Mouse (Mus musculus) monocyte, adult 2 months (primary cell): Measurements from ENCODE around the gene Notch1.

ENCODE experiments used
- DNase-seq, 2 experiments: peaks; one replicate each; pipeline ENCODE4 v3.0.0; 2022; ENCODE audit warnings: low spot score in 2 of 2, low read depth in 1 of 2

Notch1 gene

DNA sequence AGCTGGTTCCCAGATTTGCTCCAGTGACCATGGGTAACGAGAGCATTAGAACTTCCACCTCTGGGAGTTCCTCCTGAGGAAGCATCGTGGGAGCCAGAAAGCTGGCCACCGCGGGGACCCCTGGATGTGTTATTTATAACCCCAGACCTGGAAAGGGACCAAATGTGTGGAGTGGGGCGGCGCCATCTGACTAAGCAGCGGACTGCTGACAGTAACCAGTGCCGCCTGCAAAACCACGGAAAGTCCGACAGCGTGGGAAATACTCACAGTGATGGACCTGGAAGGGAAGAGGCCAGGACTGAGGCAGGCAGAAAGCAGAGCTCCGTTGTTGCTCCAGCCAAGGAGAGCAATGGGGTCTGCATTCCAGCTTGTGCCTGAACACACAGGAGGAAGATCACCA lies at the start of gene Notch1:
Gene Notch1, minus strand, starts transcription at position 389 of the 400 bp plus-strand sequence.
- DNase-seq = no peak

DNA sequence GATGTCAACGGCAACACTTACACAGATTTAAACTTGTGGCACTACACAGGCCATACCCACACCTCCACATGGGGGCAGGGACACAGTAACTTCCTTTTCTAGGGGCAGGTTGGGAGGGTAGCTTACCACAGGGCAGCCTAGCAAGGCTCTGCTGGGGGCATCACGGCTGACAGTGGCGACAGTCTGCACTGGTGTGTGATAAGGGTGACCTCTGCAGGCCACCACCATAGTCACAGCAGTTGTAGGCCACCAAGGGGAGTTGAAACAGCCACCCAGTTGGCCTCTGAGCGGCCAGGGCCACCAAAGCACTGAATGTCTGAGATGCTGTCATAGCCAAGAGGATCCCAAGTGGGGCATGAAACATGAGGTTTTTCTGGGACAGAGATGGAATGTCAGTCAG lies 49.8 kb upstream of the Notch1 start:
- DNase-seq = peak; percentile 26 to 54

DNA sequence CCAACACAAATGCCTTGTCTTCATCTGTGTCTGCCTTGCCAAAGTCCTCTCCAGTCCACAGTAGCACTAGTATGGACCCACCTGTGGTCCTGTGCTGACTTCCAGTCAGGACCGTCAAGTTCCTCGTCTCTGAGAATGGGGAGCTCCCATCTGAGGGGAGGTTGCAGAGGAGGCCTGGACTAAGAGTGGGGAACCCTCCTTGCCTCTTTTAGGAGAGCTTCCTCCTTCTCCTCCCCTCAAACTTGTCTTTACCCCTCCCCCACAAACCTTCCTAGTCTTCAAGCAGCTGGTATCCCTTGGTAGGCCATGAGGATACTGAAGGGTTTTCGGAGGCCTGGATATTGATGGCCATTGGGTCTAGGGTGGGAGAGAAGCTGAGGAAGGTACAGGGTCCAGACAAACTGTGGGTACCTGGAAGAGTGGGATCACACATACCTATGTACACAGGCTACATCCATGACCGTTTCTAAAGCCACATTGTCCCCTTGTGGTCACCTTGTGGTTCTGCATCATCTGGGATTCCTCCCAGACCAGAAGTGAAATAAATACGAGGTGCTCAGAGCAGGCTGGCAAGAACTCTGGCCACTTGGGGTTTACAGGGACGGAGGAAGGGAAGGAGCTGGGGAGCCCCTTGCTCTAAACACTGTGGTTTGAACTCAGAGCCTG lies 45.0 kb upstream of the Notch1 start:
- DNase-seq = no peak

DNA sequence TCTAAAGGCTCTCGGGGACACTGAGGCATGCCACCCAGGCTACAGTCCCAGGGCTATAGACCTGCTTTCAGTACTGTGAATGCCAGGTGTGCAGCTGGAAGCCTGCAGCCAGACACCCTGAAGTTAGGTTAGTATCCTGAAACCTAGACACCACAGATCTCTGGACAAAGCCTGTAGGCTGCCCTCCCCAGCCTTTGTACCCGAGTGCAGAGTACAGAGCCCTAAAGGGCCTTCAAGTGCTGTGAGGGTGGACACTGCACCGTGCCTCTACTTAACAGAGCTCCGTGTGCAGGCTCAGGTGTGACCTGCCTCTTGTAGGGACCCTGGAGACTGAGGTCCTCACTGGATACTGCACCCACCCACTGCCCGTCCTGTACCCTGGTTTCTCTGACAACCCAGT lies 44.0 kb upstream of the Notch1 start:
- DNase-seq = no peak

DNA sequence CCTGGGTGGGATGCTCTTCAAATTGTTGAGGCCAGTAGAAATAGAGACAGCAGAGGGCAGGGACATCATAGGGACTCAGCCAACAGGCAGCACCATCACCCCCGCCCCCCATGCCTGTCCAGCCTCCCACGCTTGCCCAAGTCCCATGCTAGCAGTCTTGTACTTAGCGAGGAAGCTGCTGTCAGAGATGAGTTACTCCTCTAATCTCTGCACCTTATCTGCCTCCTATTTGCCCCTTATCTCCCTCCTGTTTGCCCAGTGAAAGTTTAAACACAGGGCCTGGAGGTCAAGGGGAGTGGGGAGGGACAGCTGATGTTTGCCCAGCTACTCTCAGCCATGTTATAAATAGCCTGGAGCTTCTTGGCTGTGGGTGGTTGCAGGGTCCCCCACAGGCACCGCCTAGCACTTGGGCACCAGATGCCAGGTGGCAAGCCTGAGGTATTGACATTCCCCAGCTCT lies 40.1 kb upstream of the Notch1 start:
- no peak for DNase-seq

DNA sequence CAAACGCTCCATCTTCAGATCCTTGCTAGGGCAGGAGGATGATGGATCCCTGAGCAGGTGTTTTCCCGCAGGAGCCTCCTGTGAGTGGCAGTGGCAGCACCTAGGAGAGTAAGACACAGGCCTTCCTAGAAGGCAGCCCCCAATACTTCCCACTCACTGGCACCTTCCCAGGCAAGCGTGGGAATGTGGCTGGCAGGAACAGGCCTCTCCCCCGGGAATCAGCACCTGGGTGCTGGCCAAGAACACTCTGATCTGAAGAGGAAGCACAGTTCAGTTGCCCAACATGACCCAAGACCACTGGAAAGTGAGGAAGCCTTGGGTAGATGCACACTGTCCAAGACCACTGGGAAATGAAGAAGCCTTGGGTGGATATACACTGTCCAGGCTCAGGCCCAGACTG lies 38.6 kb upstream of the Notch1 start:
- DNase-seq = no peak

DNA sequence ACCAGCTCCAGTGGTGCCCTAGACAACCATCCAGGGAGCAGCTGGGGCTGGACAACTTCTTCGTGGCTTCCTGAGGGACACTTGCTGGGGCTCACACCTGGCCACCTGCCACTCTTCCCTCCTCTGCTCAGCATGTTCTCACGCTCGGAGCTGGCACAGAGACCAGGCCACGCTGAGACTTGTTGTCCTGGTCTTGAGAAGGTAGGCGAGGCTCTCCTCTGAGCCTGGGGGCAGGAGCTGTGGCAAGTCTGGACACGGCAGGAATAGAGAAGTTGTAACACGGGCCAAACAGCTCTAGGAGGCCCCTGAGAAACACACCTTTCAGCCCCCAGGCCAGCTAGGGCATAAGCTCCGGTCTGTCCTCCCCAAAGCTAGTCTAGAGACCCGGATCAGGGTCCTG lies 37.4 kb upstream of the Notch1 start:
- DNase-seq = no peak

DNA sequence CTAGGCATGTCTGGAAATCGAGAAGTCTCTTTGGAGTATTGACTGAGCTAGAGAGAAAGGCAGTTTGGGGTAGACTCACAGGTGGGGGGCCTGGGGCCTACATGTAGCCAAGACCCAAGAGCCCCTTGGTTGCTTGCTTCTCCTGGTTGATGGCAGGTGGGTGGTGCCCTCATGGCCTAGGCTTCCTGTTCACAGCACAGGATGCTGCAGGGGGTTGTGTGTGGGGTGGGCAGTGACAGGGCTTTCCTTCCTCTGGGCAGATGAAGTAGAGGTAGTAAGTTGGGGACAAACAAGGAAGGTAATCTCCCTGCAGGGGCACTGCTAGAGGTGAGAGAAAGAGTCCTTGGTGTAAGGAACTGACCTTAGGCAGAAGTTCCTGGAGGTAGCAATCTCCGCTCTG lies 35.6 kb upstream of the Notch1 start:
- no peak for DNase-seq

DNA sequence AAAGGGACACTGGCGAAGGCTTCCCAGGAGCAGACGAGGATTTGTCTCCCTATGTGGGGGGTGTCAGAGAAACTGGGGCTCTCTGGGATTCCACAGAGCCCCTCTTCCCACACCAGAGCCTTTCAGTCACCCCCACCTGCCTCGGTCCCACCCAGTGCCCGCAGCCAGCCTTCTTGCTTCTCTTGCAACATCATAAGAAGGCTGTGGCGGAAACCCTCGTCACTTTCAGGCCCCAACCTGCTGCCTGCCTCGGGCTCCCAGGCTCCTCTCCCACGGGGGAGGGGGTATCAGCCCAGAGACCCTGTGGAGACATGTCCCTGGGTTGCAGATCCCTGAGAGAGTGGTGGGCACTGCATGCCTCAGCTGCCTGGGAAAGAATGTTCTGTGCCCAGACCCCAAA lies 35.0 kb upstream of the Notch1 start:
- no peak for DNase-seq

DNA sequence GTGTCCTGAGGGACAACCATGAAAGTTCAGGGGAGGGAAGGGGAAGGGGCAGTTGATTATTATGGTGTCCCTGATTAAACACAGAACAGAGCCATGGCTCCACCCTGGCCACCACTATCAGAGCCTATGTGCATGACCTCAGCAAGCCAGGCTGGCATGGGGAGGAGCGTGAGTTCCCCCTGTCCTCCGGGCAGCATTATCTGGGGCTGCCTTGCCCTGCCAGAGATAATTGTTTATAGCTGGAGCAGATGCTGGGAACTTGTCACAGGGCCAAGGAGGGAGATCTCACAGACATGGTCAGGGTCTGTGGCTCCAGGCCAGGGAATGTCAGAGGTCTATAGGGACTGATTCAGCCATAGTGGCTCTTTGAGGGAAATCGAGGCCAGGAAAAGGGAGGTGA lies 34.3 kb upstream of the Notch1 start:
- DNase-seq = no peak

DNA sequence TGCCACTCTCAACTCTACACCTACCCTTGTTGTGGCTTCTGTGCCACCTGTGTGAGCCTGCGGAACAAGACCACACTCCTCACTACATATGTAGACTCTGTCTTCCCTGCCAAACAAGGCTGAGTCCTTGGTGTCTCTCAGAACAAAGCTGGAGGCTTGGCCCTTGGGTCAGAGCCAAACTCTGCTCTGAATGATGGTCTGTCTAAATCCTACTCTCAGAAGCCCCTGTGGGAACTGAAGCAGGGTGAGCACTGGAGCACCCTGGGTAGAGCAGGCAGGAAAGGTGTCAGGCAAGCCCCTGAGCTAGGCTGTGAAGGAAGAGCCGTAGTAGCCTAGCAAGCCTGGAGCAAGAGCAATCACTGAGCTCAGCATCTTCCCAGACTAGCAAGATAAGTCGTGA lies 33.7 kb upstream of the Notch1 start:
- no peak for DNase-seq

DNA sequence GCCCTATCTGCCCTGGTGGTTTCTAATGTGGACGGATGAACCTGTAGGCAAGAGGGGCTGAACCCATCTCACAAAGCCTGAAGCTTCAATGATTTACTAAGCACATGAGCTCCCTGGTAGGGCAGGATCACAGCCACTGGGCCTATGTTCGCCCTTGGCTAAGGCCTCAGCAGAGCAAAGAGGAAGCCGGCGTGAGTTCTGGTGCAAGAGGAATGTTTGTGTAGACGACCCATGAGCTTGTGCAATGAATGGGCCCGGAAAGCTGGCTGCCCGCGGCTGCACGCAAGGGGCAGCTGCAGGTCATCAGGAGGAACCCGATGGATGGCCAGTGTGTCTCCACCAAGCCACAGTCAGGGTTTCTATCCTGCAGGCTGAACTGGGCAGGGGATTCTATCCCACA lies 33.3 kb upstream of the Notch1 start:
- peak; percentile 70 to 76 for DNase-seq

DNA sequence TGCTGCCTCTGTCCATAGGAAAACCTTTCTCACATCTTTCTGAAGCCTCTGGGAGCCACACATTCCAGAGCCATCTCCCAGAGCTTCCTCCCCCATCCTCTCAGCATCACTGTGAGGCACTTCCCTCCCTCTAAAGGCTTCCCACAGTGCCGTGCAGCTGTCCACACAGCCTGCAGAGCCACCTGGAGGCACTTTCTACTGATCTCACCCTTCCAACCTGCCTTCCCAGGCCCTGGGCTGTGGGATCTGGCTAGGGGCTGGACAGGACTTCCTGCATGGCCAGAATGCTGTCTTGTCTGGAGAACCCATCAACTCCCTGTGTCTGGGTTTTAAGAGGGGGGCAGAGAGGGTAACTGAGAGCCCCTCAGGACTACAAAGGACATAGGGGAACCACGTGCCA lies 31.0 kb upstream of the Notch1 start:
- no peak for DNase-seq

DNA sequence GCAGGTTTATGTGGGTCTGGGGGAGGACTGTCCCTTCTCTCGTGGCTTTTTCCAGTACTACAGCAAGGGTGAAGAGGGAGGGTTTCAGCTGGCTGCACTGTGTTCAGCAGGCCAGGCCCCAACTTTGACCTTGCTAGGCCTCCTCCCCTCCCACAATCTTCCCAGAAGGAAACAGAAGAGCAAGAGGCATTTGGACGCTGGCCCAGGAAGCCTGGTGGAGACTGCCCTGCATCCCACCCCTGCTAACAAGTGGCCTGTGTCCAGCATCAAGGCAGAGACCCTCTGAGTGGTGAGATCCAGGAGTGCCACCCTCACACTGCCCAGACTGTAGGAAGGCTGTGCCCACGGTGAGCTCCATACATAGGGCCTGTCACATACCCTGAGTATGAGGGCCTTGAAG lies 27.8 kb upstream of the Notch1 start:
- no peak for DNase-seq

DNA sequence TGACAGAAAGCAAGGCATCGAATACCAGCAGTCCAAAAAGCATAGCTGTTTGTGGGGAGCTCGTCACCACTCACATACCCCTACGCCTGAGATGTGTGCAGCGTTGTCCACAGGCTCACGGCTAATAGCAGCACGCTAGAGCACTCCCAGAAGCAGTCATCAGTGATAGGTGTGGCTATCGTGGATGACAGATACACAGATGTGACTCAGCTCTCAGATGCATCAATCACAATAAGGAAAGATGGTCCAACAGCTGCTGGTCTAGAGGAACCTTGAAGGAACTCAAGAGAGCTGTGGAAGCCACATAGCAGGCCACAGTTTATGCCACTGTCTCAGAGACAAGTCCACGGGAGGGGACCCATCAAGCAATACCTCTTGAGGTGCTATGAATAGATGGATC lies 27.3 kb upstream of the Notch1 start:
- no peak for DNase-seq

DNA sequence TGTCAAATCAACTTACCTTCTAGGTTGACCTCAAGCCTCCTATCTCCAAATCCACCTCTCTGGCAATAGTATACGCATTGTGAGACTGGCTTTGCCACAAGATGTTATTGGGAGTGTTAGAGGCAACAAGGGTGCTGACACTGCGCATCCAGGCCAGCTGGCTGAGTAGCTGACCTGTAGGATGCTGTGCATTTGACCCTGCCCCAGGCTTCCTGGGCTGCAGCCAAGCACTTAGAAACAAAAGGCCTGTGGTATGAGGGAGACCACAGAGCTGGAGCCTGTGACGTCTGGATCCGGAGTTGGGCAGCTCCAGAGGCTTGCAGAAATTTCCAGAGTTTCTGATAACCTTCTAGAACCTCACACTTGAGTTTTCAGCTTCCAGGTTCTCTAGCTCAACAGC lies 26.7 kb upstream of the Notch1 start:
- no peak for DNase-seq

DNA sequence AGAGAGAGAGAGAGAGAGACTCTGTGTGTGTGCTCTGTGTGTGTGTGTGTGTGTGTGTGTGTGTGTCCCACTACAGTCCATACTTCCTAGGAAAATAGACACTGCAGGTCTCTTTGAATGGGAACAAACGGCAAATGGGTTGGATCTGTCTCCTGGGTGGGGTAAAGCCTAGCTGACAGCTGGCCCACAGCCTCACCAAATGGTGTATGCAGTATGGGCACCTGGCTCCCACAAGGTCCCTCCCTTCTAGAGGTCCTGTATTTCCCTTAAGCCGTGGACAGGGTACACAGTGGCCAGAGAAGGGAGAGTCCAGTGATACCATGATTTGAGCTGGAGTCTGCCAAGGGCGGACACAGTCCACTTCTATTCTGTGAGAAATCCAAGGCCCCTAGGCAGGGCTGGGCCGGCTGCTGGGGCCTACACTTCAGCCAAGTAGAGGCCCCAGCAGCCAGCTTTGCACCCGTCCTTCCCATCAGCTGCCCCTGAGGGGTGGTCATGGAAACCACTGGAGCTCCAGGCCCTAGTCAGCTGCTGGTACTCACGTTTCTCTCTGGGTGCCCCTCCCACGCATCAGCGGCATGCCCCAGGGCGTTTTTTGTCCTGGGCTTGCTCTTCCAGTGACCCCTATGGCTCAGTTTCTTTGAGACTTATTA lies 24.9 kb upstream of the Notch1 start:
- no peak for DNase-seq

DNA sequence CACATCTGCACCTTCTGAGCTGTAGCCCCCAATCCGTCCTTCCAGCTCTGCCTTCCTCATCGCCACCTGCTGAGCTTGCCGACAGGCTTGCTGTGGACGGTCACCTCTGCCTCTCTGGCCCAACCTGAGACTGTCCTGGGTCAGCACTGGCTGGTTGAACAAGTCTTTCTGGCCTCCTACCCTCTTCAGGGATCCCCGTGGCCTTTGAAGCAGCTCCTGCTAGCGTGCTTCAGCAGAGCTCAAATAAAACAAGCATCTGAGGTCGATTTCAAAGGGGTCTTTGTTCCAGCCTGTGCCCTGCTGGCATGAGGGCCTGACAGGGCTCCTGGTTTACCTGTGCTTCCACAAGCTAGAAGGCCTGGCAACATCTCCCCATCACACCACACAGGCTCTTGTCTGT lies 24.3 kb upstream of the Notch1 start:
- no peak for DNase-seq

DNA sequence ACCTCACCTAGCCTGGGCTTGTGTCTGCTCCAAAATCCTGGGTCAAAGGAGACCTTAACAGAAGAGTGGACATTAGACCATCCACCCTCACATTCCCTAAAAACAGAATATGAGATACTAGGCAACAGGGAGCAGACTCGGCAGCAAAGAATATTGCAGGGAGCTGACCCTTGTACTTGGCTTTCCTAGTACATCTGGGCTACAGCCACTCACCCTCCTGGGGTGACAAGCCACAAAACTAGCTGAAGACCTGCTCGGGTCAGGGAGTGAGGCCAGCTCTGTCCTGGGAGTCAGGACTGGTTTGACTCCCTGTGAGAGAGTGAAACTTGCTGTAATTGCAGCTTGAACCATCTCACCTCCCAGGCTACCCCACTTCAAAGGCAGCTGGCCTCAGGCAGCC lies 23.1 kb upstream of the Notch1 start:
- DNase-seq = no peak

DNA sequence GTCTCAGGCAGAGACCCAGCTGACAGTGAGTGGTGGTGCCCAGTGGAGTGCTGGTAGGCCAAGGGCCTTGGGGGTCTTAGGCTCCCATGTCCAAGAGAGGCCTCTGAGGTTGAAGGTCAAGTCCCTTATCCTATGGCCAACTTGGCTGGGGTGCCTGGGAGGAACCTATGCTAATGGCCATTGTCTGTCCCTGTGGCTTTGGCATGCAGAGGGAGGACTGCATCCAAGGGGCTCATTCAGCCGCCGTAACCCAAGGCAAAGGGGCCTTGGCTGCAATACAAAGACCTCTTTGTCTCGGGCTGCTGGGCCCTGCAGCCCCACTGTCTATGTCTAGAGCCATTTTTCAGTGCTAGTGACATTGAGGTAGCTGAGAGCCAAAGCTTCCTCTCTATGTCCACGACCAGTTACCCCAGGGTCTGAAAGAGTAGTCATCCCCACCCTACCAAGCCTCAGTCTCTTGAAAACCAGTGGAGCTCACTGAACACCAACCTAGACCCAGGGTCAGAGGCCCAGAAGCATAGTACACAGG lies 19.1 kb upstream of the Notch1 start:
- DNase-seq = no peak

DNA sequence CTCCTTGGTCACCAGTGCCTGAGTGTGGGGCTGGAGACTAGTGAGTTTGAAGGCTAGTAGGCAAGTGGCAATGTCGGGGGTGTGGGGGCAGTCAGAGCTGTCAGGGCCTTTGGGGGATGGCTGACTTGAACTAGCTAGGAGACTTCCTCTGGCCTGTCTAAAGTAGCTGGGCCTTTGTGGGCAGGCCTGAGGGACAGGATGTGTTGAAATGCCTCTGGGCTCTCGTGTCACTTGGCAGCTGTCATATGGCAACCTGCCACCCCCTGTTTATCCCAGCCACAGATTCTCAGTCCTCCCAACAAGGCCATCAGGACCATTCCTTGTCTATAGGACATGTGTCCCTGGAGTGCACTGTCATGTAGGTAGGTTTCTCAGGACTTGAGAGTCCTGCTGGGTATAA lies 18.2 kb upstream of the Notch1 start:
- no peak for DNase-seq

DNA sequence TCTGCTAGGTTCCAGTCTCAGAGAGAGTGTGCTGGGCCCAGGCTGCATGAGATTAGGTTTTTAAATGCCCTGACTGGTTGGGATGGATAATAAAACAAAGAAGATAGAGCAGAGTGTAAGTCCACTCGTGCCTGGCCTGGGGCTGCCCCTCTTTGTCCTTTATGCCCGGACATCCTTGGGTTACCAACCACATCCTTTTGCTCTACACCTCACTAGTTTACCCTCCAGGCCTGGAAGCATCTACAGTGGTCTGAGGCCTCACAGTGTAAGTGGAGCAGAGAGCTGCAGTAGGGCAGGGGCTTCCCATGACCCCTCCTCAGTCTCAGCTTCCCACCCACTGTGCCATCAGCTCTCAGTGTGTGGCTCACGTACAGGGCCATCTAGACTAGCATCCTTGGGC lies 17.7 kb upstream of the Notch1 start:
- DNase-seq = no peak

DNA sequence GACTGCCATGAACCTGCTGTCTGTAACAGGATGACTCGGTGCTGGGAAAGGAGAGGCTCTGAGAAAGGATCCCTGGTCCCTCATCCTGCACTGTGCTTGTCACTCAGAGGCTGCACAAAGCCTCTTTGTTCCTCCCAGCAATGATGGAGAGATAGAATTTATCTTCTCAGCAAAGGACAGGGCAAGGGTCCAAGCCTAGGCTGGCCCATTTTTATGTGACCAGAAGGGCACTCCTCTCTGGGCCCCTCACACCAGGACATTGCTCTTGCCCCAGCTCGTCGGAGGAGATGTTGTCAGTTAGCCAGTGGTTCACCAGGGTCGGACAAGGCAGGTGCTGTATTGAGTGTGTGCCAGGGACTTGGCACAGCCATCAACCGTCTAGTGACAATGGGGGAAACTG lies 16.8 kb upstream of the Notch1 start:
- DNase-seq = no peak
